Mouse (Mus musculus) heart, embryonic 10.5 days (tissue): ENCODE results near the gene Sec14l5. TPM values are rescaled to one million over a fixed set of nuclear protein-coding genes. Genes with fewer than 3 reads are reported as not detected.

Experiments used
- DNase-seq: peaks from one replicate; pipeline ENCODE4 v3.0.0-alpha.2; 2017; ENCODE audit warnings: low spot score
- H3K27ac ChIP-seq: fragments of 300-500 bp; sonication (generic); 2 replicates; pipeline ENCODE4 v1.5.1; 2016; ENCODE audit warnings: mild to moderate bottlenecking
- H3K27me3 ChIP-seq: fragments of 300-500 bp; sonication (generic); 2 replicates; pipeline ENCODE4 v1.6.1; 2016; ENCODE audit warnings: mild to moderate bottlenecking; ENCODE audit not compliant: poor library complexity, insufficient read depth, severe bottlenecking
- H3K36me3 ChIP-seq: fragments of 300-500 bp; sonication (generic); 2 replicates; pipeline ENCODE4 v1.6.1; 2016; ENCODE audit warnings: mild to moderate bottlenecking, moderate library complexity
- H3K4me1 ChIP-seq: fragments of 300-500 bp; sonication (generic); 2 replicates; pipeline ENCODE4 v1.6.1; 2016; ENCODE audit warnings: mild to moderate bottlenecking
- H3K4me3 ChIP-seq: fragments of 300-500 bp; sonication (generic); 2 replicates; pipeline ENCODE4 v1.5.1; 2016; ENCODE audit warnings: mild to moderate bottlenecking, moderate library complexity
- H3K9me3 ChIP-seq: fragments of 300-500 bp; sonication (generic); 2 replicates; pipeline ENCODE4 v1.6.1; 2016; ENCODE audit warnings: mild to moderate bottlenecking, moderate library complexity
- WGBS: fragments of 180-500 bp; shearing (Covaris S2); methylation state at CpG from one replicate; pipeline ENCODE4 v1.1.7; 2016; 5-methylcytosine and 5-hydroxymethylcytosine counted together
- microRNA-seq: library from miRNA; unstranded; fragments of <30 nt; microRNA quantifications from one replicate; pipeline ENCODE4, GENCODE M21; 2017
- polyA plus RNA-seq: library from polyadenylated mRNA; unstranded; fragments of >200 nt; fragmentation: Nextera tagmentation; extraction: Ambion mirVana; gene quantifications from 2 replicates; pipeline ENCODE4 v1.2.1, GENCODE M21; 2016

Sec14l5 gene
- polyA plus RNA-seq, 1 experiment from 2014 or later: not detected

- Histone ChIP-seq H3K27me3 (no peaks in the 10 kb centered on the region), H3K9me3 (no peaks in the 10 kb centered on the region), H3K27ac (peak overlapping the region; percentile 88), H3K36me3 (peaks cover 8% of the 10 kb centered on the region), H3K4me3 (peak overlapping the region; percentile 94), H3K4me1 (peaks cover 8% of the 10 kb centered on the region)
- WGBS: 67% methylated on average over 4 of the region's 4 CpGs
- DNase-seq: no peak
These were observed 86.1 kb downstream of the Sec14l5 start for GRCm38 (mm10) chr16:5232982-5233381.

- H3K27me3 ChIP-seq: no peaks in the 10 kb centered on the region
- H3K27ac ChIP-seq: peak within 1 kb of the TSS; percentile 88
- WGBS: 2% methylated on average over 47 of the region's 47 CpGs
- H3K4me1 ChIP-seq: peaks cover 8% of the 10 kb centered on the region
- H3K4me3 ChIP-seq: peak within 1 kb of the TSS; percentile 94
- H3K36me3 ChIP-seq: peaks cover 9% of the 10 kb centered on the region
- peak; percentile 95 for DNase-seq
- H3K9me3 ChIP-seq: no peaks in the 10 kb centered on the region
These were observed 86.8 kb downstream of the Sec14l5 start, which contains the start of gene Alg1 for GRCm38 (mm10) chr16:5233418-5234313. TSS of gene Alg1 (plus strand) at chr16:5233621.

Small RNA genes within 50 kb of the gene (microRNA-seq; reads per million reads assigned to microRNA genes)
- gene Gm23689: not detected
- not detected for gene Gm26095
- gene Mir6364: not detected

Other genes with a start within 250 kb of the Sec14l5 start
- gene Nudt16l1, start 208.3 kb upstream of the Sec14l5 start, polyA plus RNA-seq: 111 and 125 TPM in 2 replicates
- 38.5 and 44.4 TPM in 2 replicates for gene Anks3, start 182.9 kb upstream of the Sec14l5 start, polyA plus RNA-seq
- gene Sept12, start 149.3 kb upstream of the Sec14l5 start, polyA plus RNA-seq: not detected in 2 replicates
- gene Smim22, start 139.8 kb upstream of the Sec14l5 start, polyA plus RNA-seq: 3.0 and 4.2 TPM in 2 replicates
- 55.5 and 57.4 TPM in 2 replicates for gene Rogdi, start 133.6 kb upstream of the Sec14l5 start, polyA plus RNA-seq
- 129 and 130 TPM in 2 replicates for gene Glyr1, start 97.2 kb upstream of the Sec14l5 start, polyA plus RNA-seq
- gene Ubn1, start 97.1 kb upstream of the Sec14l5 start, polyA plus RNA-seq: 13.3 and 15.7 TPM in 2 replicates
- 2.0 and 2.7 TPM in 2 replicates for gene Ppl, start 14.7 kb upstream of the Sec14l5 start, polyA plus RNA-seq
- 18.0 and 18.7 TPM in 2 replicates for gene Nagpa, start 56.9 kb downstream of the Sec14l5 start, polyA plus RNA-seq
- gene AU021092, start 75.2 kb downstream of the Sec14l5 start, polyA plus RNA-seq: 0.99 and 1.2 TPM in 2 replicates
- 27.6 and 27.7 TPM in 2 replicates for gene Alg1, start 86.5 kb downstream of the Sec14l5 start, polyA plus RNA-seq
- 23.3 and 24.8 TPM in 2 replicates for gene Eef2kmt, start 108.9 kb downstream of the Sec14l5 start, polyA plus RNA-seq